Mouse (Mus musculus): ENCODE data around the gene Xylb.

DNA sequence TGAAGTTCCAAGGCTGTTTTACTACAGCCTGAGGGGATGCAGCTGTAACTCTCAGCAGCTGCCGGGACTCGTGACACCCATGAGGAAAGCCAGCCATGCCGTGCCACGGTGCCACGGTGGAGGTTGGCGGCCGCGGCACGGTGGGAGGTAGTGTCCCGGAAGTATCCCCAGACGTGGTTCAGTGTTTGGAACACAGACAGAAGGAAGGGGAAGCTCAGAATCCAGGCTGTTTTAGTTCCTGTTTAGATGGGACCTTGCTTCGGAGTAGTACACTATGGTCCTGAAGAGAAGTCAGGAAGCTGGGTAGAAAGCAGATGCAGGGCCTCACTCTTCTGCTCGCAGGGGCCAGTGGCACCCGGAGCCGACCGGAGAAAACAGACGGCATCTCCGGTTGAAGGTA lies 60.8 kb downstream of the Xylb start:
- TF ChIP-seq CTCF (IDR thresholded peaks at IDR 0.05; ENCODE audit: extremely low read depth, insufficient read depth, low read length), result no peak
- no peak for TF ChIP-seq POLR2A (IDR thresholded peaks at IDR 0.05; ENCODE audit: extremely low read depth, insufficient read depth, low read length)
